Mouse (Mus musculus) MEL (cell line): ENCODE data around the gene Ap2b1. TPM values are rescaled to one million over a fixed set of nuclear protein-coding genes. Genes with fewer than 3 reads are reported as not detected.

Experiments used
- DNase-seq: peaks from one replicate; pipeline ENCODE4 v3.0.0; 2011; ENCODE audit warnings: low read depth, low spot score
- H3K27ac ChIP-seq: 2 replicates; pipeline ENCODE4 v1.5.1; 2012; ENCODE audit warnings: low read depth, mild to moderate bottlenecking, control low read depth, low read length, moderate library complexity; ENCODE audit not compliant: control insufficient read depth
- H3K27me3 ChIP-seq, 2 experiments: fragments of 150-350 bp in 1 of 2; sonication (generic) in 1 of 2; 2 replicates each; pipeline ENCODE4 v1.6.1; 2012; ENCODE audit warnings: low read length in 2 of 2, mild to moderate bottlenecking in 2 of 2, improper control_type of control experiment in 1 of 2, moderate library complexity in 1 of 2; ENCODE audit not compliant: insufficient read depth in 2 of 2, control insufficient read depth in 1 of 2
- H3K36me3 ChIP-seq, 2 experiments: 2 replicates each; pipeline ENCODE4 v1.6.1; 2012 to 2014; ENCODE audit warnings: low read length in 2 of 2, improper control_type of control experiment in 1 of 2, inconsistent platforms in 1 of 2, mild to moderate bottlenecking in 1 of 2; ENCODE audit not compliant: insufficient read depth in 2 of 2, control insufficient read depth in 1 of 2
- H3K4me1 ChIP-seq, 2 experiments: fragments of 150-350 bp in 1 of 2; sonication (generic) in 1 of 2; 2 replicates each; pipeline ENCODE4 v1.6.1; 2012; ENCODE audit warnings: low read length in 2 of 2, improper control_type of control experiment in 1 of 2, mild to moderate bottlenecking in 1 of 2; ENCODE audit not compliant: insufficient read depth in 2 of 2, control insufficient read depth in 1 of 2
- H3K4me3 ChIP-seq, 2 experiments: fragments of 150-350 bp in 1 of 2; sonication (generic) in 1 of 2; 2 replicates each; pipeline ENCODE4 v1.5.1; 2012; ENCODE audit warnings: low read depth in 2 of 2, low read length in 2 of 2, mild to moderate bottlenecking in 2 of 2, moderate library complexity in 2 of 2, control low read depth in 1 of 2, improper control_type of control experiment in 1 of 2; ENCODE audit not compliant: control insufficient read depth in 1 of 2, insufficient read depth in 1 of 2
- H3K79me2 ChIP-seq: 2 replicates; pipeline ENCODE4 v1.6.1; 2012; ENCODE audit warnings: mild to moderate bottlenecking, low read length, moderate library complexity; ENCODE audit not compliant: control insufficient read depth, poor library complexity, insufficient read depth
- H3K9ac ChIP-seq: 2 replicates; pipeline ENCODE4 v1.6.1; 2012; ENCODE audit warnings: low read depth, mild to moderate bottlenecking, control low read depth, low read length, moderate library complexity; ENCODE audit not compliant: control insufficient read depth, poor library complexity, severe bottlenecking
- H3K9me3 ChIP-seq: fragments of 150-350 bp; sonication (generic); replicated peaks from 2 replicates; pipeline ENCODE4 v1.6.1; 2012; ENCODE audit warnings: mild to moderate bottlenecking, low read length, improper control_type of control experiment, moderate library complexity; ENCODE audit not compliant: insufficient read depth
- CTCF ChIP-seq, 3 experiments: IDR thresholded peaks in 2 of 3; conservative IDR thresholded peaks in 1 of 3; 2 replicates each; pipeline ENCODE4 v1.5.1; 2011 to 2012; ENCODE audit warnings: low read length in 3 of 3, low read depth in 2 of 3, mild to moderate bottlenecking in 2 of 3, improper control_type of control experiment in 1 of 3, inconsistent platforms in 1 of 3, mixed read lengths in 1 of 3, moderate library complexity in 1 of 3; ENCODE audit not compliant: control insufficient read depth in 1 of 3, insufficient read depth in 1 of 3, poor library complexity in 1 of 3, severe bottlenecking in 1 of 3
- E2F4 ChIP-seq: IDR thresholded peaks from 2 replicates; pipeline ENCODE4 v1.6.1; 2011; ENCODE audit warnings: low read depth, low read length, improper control_type of control experiment, borderline replicate concordance
- ELF1 ChIP-seq: IDR thresholded peaks from 2 replicates; pipeline ENCODE4 v1.6.1; 2014; ENCODE audit warnings: low read depth, mild to moderate bottlenecking, inconsistent platforms, low read length, improper control_type of control experiment, moderate library complexity
- GATA1 ChIP-seq: IDR thresholded peaks from 2 replicates; pipeline ENCODE4 v1.6.1; 2011; ENCODE audit warnings: low read depth, low read length, improper control_type of control experiment
- HCFC1 ChIP-seq: IDR thresholded peaks from 2 replicates; pipeline ENCODE4 v1.6.1; 2012; ENCODE audit warnings: low read depth, mild to moderate bottlenecking, inconsistent platforms, low read length, improper control_type of control experiment, moderate library complexity
- JUND ChIP-seq: IDR thresholded peaks from 2 replicates; pipeline ENCODE4 v1.6.1; 2011; ENCODE audit warnings: low read depth, mild to moderate bottlenecking, improper control_type of control experiment, low read length
- KAT2A ChIP-seq: conservative IDR thresholded peaks from 2 replicates; pipeline ENCODE4 v1.6.1; 2012; ENCODE audit warnings: low read depth, low read length, improper control_type of control experiment, inconsistent platforms
- MAFK ChIP-seq: IDR thresholded peaks from 2 replicates; pipeline ENCODE4 v1.6.1; 2011; ENCODE audit warnings: low read depth, mild to moderate bottlenecking, low read length, improper control_type of control experiment, borderline replicate concordance
- MAX ChIP-seq: IDR thresholded peaks from 2 replicates; pipeline ENCODE4 v1.6.1; 2011; ENCODE audit warnings: low read length, improper control_type of control experiment
- MEF2A ChIP-seq: IDR thresholded peaks from 2 replicates; pipeline ENCODE4 v1.6.1; 2014; ENCODE audit warnings: low read depth, mild to moderate bottlenecking, inconsistent platforms, low read length, improper control_type of control experiment; ENCODE audit not compliant: poor library complexity, insufficient replicate concordance, severe bottlenecking; ENCODE audit errors: extremely low read depth
- NELFE ChIP-seq: IDR thresholded peaks from 2 replicates; pipeline ENCODE4 v1.6.1; 2011; ENCODE audit warnings: low read depth, low read length, improper control_type of control experiment
- RAD21 ChIP-seq: IDR thresholded peaks from 2 replicates; pipeline ENCODE4 v1.6.1; 2011; ENCODE audit warnings: mild to moderate bottlenecking, low read depth, low read length, improper control_type of control experiment
- RCOR1 ChIP-seq: IDR thresholded peaks from 2 replicates; pipeline ENCODE4 v1.6.1; 2012; ENCODE audit warnings: low read depth, mild to moderate bottlenecking, inconsistent platforms, low read length, improper control_type of control experiment
- TAL1 ChIP-seq: IDR thresholded peaks from 2 replicates; pipeline ENCODE4 v1.6.1; 2012; ENCODE audit warnings: mild to moderate bottlenecking, inconsistent platforms, low read length, moderate library complexity, mixed read lengths
- TBP ChIP-seq: IDR thresholded peaks from 2 replicates; pipeline ENCODE4 v1.8.0; 2011; ENCODE audit warnings: low read depth, low read length, improper control_type of control experiment
- UBTF ChIP-seq: IDR thresholded peaks from 2 replicates; pipeline ENCODE4 v1.6.1; 2012; ENCODE audit warnings: low read depth, mild to moderate bottlenecking, inconsistent platforms, low read length, improper control_type of control experiment, moderate library complexity, borderline replicate concordance; ENCODE audit not compliant: insufficient read depth
- USF1 ChIP-seq: IDR thresholded peaks from 2 replicates; pipeline ENCODE4 v1.6.1; 2014; ENCODE audit warnings: low read depth, mild to moderate bottlenecking, inconsistent platforms, low read length, improper control_type of control experiment, moderate library complexity
- ZC3H11A ChIP-seq: IDR thresholded peaks from 2 replicates; pipeline ENCODE4 v1.6.1; 2012; ENCODE audit warnings: low read depth, mild to moderate bottlenecking, inconsistent platforms, low read length, improper control_type of control experiment
- ZKSCAN1 ChIP-seq: IDR thresholded peaks from 2 replicates; pipeline ENCODE4 v1.6.1; 2012; ENCODE audit warnings: low read depth, mild to moderate bottlenecking, inconsistent platforms, low read length, improper control_type of control experiment, moderate library complexity
- ZNF384 ChIP-seq: IDR thresholded peaks from 2 replicates; pipeline ENCODE4 v1.6.1; 2012; ENCODE audit warnings: low read depth, mild to moderate bottlenecking, inconsistent platforms, low read length, improper control_type of control experiment
- polyA plus RNA-seq, 2 experiments: library from polyadenylated mRNA; stranded (reverse) in 1 of 2; unstranded in 1 of 2; fragments of >175 nt in 1 of 2; fragments of >200 nt in 1 of 2; gene quantifications; 2 replicates each; pipeline versions ENCODE4 v1.2.1 to v1.2.4; 2012; ENCODE audit warnings: low replicate concordance in 2 of 2, low read depth in 1 of 2; ENCODE audit not compliant: insufficient read length in 2 of 2, insufficient read depth in 1 of 2, missing spikeins in 1 of 2
- total RNA-seq: library from RNA; depleted of rRNA; stranded (reverse); fragments of 300-350 nt; gene quantifications from 2 replicates; pipeline ENCODE4 v1.2.3, GENCODE M21; 2012

Ap2b1 gene
- total and polyA plus RNA-seq, 3 experiments, result 60.6 to 165 (median 68.9) TPM

GRCm38 (mm10) chr11:83394802-83395439 is 96.1 kb downstream of the Ap2b1 start:
- H3K4me1 ChIP-seq, result no peaks in the 10 kb centered on the region
- H3K9ac ChIP-seq, result no peak overlapping the region
- no peak overlapping the region for H3K27ac ChIP-seq
- no peaks in the 10 kb centered on the region for H3K79me2 ChIP-seq
- H3K9me3 ChIP-seq, result no peaks in the 10 kb centered on the region
- H3K27me3 ChIP-seq, result no peaks in the 10 kb centered on the region
- H3K36me3 ChIP-seq, result peaks cover 0 to 27% of the 10 kb centered on the region in 2 experiments; a peak in 2 of 4 replicates
- TF ChIP-seq MEF2A (no peak), GATA1 (no peak), RCOR1 (no peak), JUND (no peak), MAFK (no peak), ZKSCAN1 (no peak), ELF1 (no peak), UBTF (no peak), ZC3H11A (no peak), CTCF (IDR thresholded peaks at IDR 0.05 in 2 of 3, conservative IDR thresholded peaks at IDR 0.05 in 1 of 3; ENCODE audit: control insufficient read depth in 1 of 3, insufficient read depth in 1 of 3, low read depth in 2 of 3, low read length in 3 of 3, poor library complexity in 1 of 3, severe bottlenecking in 1 of 3) (no peak), USF1 (no peak), RAD21 (no peak), E2F4 (no peak), TBP (no peak), KAT2A (no peak), MAX (no peak)
- no peak overlapping the region for H3K4me3 ChIP-seq
- no peak for DNase-seq

GRCm38 (mm10) chr11:83397626-83398025 is 98.8 kb downstream of the Ap2b1 start:
- H3K27ac ChIP-seq, result no peak overlapping the region
- H3K27me3 ChIP-seq, result no peaks in the 10 kb centered on the region
- H3K36me3 ChIP-seq, result peaks cover 0 to 18% of the 10 kb centered on the region in 2 experiments; a peak in 2 of 4 replicates
- no peak overlapping the region for H3K9ac ChIP-seq
- no peaks in the 10 kb centered on the region for H3K79me2 ChIP-seq
- H3K9me3 ChIP-seq, result no peaks in the 10 kb centered on the region
- no peak for DNase-seq
- H3K4me3 ChIP-seq, result no peak overlapping the region
- TF ChIP-seq E2F4 (no peak), TAL1 (no peak), ZNF384 (no peak), NELFE (no peak), RCOR1 (no peak), HCFC1 (no peak), MAFK (no peak), JUND (no peak)
- H3K4me1 ChIP-seq, result no peaks in the 10 kb centered on the region
